Mouse (Mus musculus) retina, postnatal 7 days (tissue): ENCODE results near the gene Olfr642.

Experiments
- DNase-seq: peaks from one replicate; pipeline ENCODE4 v3.0.0-alpha.2; 2012; ENCODE audit warnings: low read depth, low spot score

Gene Olfr642

GRCm38 (mm10) chr7:104052566-104052965, at the start of gene Olfr642:
Olfr642 (minus strand) TSS chr7:104052666.
- no peak for DNase-seq

GRCm38 (mm10) chr7:104085365-104085764, 32.9 kb upstream of the Olfr642 start, which contains the start of gene Olfr645:
Olfr645 (minus strand) TSS chr7:104085465.
- no peak for DNase-seq

DNA sequence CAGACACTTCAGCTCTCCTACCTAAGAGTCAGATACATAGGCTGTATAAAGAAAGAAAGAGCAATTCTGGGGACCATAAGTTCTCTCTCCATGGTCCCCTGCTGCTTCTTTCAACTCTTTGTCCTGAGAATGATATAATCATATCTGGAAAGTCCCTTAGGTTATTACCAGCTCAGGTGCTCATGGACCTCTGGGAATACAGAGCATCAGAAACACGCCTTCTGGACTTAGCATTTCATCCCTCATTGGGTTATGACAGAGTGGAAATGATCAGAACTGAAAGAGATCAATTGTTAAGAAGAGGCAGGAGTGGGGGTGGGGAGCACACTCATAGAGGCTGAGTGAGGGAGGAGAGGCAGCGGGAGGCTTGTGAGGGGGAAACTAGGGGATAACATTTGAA, 19.3 kb upstream of the Olfr642 start, which contains the start of gene Olfr644:
TSS of gene Olfr644 (minus strand) at position 101 of the 400 bp plus-strand sequence.
- no peak for DNase-seq

DNA sequence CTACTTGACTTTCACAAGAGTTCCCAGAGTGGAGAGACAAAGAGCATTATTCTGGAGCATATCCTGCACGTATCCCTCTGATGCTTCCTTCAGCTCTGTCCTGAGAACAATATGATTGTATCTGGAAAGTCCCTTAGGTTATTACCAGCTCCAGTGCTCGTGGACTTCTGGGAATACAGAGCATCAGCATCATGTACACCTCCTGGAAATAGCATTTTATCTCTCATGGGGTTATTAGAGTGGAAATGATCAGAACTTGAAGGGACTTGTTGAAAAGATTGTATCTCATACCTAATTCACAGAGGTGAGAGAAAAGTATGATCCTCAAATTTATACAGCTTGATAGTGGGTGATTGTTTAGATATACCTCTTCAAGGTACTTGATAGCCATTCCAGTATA, 8.9 kb upstream of the Olfr642 start, which contains the start of gene 4930516K23Rik:
TSS of gene 4930516K23Rik (minus strand) at position 101 of the 400 bp plus-strand sequence.
- DNase-seq: no peak

DNA sequence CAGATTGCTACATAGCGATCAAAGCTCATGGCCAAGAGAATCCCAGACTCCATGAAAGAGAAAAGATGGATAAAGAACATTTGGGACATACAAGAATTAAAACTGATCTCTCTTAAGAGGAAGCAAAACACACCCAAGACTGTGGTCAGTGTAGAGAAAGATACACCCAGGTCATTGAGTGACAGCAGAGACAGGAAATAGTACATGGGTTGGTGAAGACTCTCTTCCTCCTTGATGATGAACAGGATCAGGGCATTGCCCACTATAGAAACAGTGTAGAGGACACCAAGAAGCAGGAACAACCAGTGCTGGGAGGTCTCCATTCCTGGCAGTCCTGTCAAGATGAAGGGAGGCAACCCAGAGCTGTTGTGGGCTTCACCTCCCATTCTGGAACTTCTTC, 6.7 kb upstream of the Olfr642 start:
- no peak for DNase-seq

GRCm38 (mm10) chr7:104050745-104051144, 1.7 kb downstream of the Olfr642 start:
- no peak for DNase-seq

DNA sequence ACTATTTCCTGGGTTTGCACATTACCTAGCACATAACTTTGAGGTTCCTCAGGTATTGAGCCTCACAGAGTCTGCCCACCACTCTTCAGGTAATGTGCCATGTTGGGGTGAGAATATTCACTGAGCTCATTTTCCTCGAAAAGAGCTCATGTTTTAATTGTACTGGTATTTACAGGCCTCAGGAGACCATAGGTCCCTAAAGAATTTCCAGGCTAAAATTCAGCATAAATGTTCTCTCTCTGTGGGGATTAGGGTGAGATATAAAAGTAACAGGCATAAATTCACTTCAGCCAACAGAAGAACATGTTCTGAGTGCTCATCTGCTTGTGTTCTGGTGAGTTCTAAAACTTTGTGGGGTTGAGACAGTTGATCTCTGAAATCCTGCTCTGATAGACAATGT, 17.3 kb downstream of the Olfr642 start, which contains the start of gene Olfr641:
TSS of gene Olfr641 (plus strand) at position 301 of the 400 bp plus-strand sequence.
- DNase-seq: no peak

DNA sequence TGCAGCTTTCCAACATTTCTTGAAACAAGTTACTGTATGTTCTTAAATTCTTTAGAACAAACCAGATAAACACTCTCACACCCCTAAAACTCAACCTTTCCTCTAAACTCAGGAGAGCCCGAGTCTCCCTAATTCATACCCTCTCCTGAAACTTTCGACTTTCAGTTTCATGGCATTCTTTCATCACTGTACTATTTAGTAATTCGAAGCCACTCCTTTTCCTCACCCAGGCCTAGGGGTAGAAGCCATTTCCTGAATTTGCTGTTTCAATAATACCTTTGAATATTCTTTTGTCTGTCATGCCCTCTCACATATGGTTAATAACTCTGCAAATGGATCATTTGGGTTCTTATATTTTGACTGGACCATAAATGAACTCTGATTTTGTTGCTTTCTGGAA, 25.5 kb downstream of the Olfr642 start:
- no peak for DNase-seq

DNA sequence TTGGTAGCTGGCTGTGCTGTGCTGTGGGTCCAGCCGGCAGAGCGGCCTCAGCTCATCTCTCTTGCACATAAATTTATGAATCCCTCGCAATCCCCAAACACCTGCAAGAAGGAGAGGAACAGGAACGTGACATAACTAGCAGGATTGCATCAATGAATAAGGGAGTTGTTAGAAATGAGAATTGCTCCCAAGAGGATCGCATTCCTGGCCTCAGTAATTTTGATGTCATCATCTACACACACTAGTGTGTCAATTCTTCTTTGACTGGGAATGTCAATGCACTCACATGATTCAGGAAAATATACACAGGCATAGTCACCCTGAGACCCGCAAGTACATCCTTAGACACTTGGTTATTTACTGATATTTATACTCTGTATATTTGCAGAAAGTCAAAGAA, 27.0 kb downstream of the Olfr642 start, which contains the start of gene Olfr640:
TSS of gene Olfr640 (minus strand) at position 101 of the 400 bp plus-strand sequence.
- DNase-seq: no peak

DNA sequence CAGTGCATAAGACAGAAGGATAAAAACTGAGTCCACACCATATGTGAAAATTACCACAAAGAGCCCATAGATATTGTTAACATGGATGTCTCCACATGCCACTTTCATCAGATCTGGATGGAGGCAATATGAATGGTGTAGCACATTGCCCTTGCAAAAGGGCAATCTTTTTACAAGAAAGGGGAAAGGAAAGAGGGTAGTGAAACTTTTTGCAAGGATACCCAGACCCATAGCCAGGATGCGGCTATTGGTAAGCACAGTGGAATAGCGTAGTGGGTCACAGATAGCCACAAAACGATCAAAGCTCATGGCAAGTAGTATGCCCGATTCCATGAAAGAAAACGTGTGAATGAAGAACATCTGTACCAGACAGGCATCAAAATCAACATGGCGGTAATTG, 30.8 kb downstream of the Olfr642 start:
- no peak for DNase-seq

DNA sequence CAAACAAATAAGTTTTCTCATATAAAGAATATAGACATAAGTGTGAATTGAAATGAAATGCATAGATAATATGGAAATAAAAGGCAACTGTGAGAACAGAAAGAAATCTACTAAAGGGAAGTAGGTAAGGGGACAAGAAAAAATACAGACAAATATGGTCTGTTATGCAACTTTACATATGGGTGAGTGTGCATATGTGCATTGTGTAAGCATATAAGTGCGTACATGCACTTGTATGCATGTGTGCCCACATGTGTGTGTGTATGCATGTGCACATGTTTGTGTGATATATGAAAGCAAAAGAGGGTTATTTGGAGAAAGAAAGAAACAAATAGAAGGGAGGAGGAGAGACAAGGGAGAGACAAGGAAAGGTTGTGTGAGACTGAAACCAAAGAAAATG, 33.5 kb downstream of the Olfr642 start:
- DNase-seq: no peak

GRCm38 (mm10) chr7:104017203-104017602, 35.3 kb downstream of the Olfr642 start, which contains the start of gene Olfr639:
Olfr639 (minus strand) TSS chr7:104017303.
- DNase-seq: no peak

- no peak for DNase-seq
Measured at GRCm38 (mm10) chr7:103999124-103999523, 53.3 kb downstream of the Olfr642 start.

- no peak for DNase-seq
Measured at GRCm38 (mm10) chr7:103998446-103998845, 54.0 kb downstream of the Olfr642 start, which contains the start of gene Olfr638. Olfr638 (plus strand) TSS chr7:103998746.
